Comparison of ENCODE assay signal across 9 mouse cellular contexts in the genomic region with DNA sequence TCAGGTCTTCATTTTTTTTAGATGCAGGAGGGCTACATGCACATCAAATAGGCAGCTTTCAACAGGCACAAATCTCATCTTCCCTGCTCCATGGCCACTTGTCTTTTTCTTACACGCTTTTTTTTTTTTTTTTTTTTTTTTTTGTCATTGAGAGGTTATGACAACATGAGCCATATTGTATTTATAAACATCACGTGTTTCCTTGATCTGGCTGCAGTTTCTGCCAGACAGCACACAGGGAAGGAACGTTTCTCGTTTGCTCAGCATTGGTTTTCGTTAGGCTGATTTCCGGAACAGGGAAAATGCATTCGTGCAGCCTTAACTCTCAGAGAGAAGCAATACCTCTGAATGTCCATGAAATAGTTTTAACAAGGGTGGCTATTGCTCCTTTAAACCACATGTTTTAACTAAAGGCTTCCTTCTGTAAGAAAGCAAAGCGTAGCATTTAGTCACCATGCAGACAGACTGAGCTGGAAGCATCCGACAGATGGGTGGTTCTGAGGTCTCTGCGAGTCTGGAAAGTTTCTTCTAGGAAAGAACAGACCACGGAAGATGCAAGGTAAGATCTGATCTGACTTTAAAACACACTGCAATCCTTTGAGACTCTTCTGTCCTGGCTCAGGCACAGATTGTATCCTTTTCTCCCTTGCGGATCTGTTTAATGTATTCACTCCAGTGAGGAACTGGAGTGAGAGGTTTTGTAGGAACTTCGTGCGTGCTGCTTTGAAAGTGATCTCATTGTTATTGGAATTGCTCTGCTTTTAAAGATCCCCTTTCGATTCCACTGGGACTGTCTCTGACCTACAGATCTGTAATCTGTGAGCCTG.
A peak's percentile ranks its signal among the peaks of the same experiment; 100 is the strongest.
DNase-seq lines count a peak whose midpoint lies in the region; ATAC-seq and TF ChIP-seq lines count a peak whose summit lies in the region.
"Had no signal": no experiment of that assay in that cellular context is flagged by ENCODE, and none has a peak within 500 bp of the region (broad histone marks: within the 10 kb centered on the region; RNA-seq: fewer than 3 reads in every experiment).

No protein-coding gene starts in this region.

- no peak for ATAC-seq in liver, embryonic 12.5 days
- ATAC-seq in forebrain, embryonic 12.5 days (ENCODE audit: low FRiP score): no peak
- ATAC-seq in hindbrain, embryonic 14.5 days (ENCODE audit: low FRiP score): no peak; the same call in 1 of the 2 replicates
- ATAC-seq in midbrain, embryonic 13.5 days: no peak

- H3K27me3 ChIP-seq in liver, adult 2 months (ENCODE audit: control insufficient read depth, insufficient read depth, low read length): no peaks in the 10 kb centered on the region
- H3K27me3 ChIP-seq in liver, embryonic 12.5 days (replicated peaks): no peaks in the 10 kb centered on the region
- no peaks in the 10 kb centered on the region for H3K27me3 ChIP-seq in forebrain, embryonic 12.5 days
- H3K27me3 ChIP-seq in hindbrain, embryonic 14.5 days (ENCODE audit: control insufficient read depth, insufficient read depth, low read length): no peaks in the 10 kb centered on the region
- H3K27me3 ChIP-seq in midbrain, embryonic 13.5 days: no peaks in the 10 kb centered on the region

- peak overlapping the region; percentile 16; the same call in 1 of the 2 replicates for H3K27ac ChIP-seq in liver, adult 2 months (replicated peaks; ENCODE audit: insufficient read depth, low read depth, low read length)
- no peak overlapping the region for H3K27ac ChIP-seq in liver, embryonic 12.5 days
- no peak overlapping the region for H3K27ac ChIP-seq in forebrain, embryonic 12.5 days
- H3K27ac ChIP-seq in hindbrain, embryonic 14.5 days: no peak overlapping the region
- no peak overlapping the region for H3K27ac ChIP-seq in midbrain, embryonic 13.5 days

- DNase-seq in liver, adult 2 months (ENCODE audit: extremely low read depth, low read depth, low spot score): no peak
- DNase-seq in hindbrain, embryonic 14.5 days (ENCODE audit: low spot score): peak; percentile 25
- no peak for DNase-seq in right cerebral cortex, adult 18-20 months
- no peak for DNase-seq in MN1 (ENCODE audit: low spot score)
- no peak for DNase-seq in right cerebral cortex, postnatal 25 days

- 29% methylated on average over 15 of the region's 15 CpGs for WGBS in liver, adult 2 months
- 53% methylated on average over 15 of the region's 15 CpGs for WGBS in liver, embryonic 12.5 days (ENCODE audit: insufficient replicate concordance)
- WGBS in forebrain, embryonic 12.5 days: 30% methylated on average over 15 of the region's 15 CpGs
- 26% methylated on average over 15 of the region's 15 CpGs for WGBS in hindbrain, embryonic 14.5 days
- 25% methylated on average over 15 of the region's 15 CpGs for WGBS in midbrain, embryonic 13.5 days

- peak overlapping the region; percentile 33 for H3K4me3 ChIP-seq in liver, adult 2 months (ENCODE audit: insufficient read depth, low read depth, low read length)
- no peak overlapping the region for H3K4me3 ChIP-seq in liver, embryonic 12.5 days
- H3K4me3 ChIP-seq in forebrain, embryonic 12.5 days (replicated peaks): no peak overlapping the region
- H3K4me3 ChIP-seq in hindbrain, embryonic 14.5 days (replicated peaks; ENCODE audit: low read length): no peak overlapping the region; the same call in 1 of the 2 replicates
- H3K4me3 ChIP-seq in midbrain, embryonic 13.5 days (replicated peaks): no peak overlapping the region
- H3K4me3 ChIP-seq: megakaryocyte, embryonic 14.5 days had no signal

- H3K4me1 ChIP-seq in liver, adult 2 months (ENCODE audit: control insufficient read depth, insufficient read depth, low read length): no peaks in the 10 kb centered on the region; the same call in 1 of the 2 replicates
- peaks cover 12% of the 10 kb centered on the region; the same call in 1 of the 2 replicates for H3K4me1 ChIP-seq in liver, embryonic 12.5 days
- H3K4me1 ChIP-seq in forebrain, embryonic 12.5 days: peaks cover 11% of the 10 kb centered on the region
- no peaks in the 10 kb centered on the region for H3K4me1 ChIP-seq in hindbrain, embryonic 14.5 days (replicated peaks; ENCODE audit: control insufficient read depth, insufficient read depth, low read length)
- peaks cover 11% of the 10 kb centered on the region for H3K4me1 ChIP-seq in midbrain, embryonic 13.5 days (replicated peaks)

- no peak overlapping the region for H3K4me2 ChIP-seq in liver, embryonic 12.5 days
- peak overlapping the region; percentile 21 for H3K4me2 ChIP-seq in forebrain, embryonic 12.5 days
- H3K4me2 ChIP-seq in hindbrain, embryonic 14.5 days (replicated peaks): peak overlapping the region; percentile 43
- H3K4me2 ChIP-seq in midbrain, embryonic 13.5 days (replicated peaks): peak overlapping the region; percentile 34

- no peak for TF ChIP-seq CTCF in liver, adult 2 months (IDR thresholded peaks at IDR 0.05; ENCODE audit: low read depth, low read length)

- H3K9ac ChIP-seq in liver, adult 2 months (ENCODE audit: low read depth, low read length): no peak overlapping the region; the same call in 1 of the 2 replicates
- H3K9ac ChIP-seq in liver, embryonic 12.5 days: no peak overlapping the region
- no peak overlapping the region for H3K9ac ChIP-seq in forebrain, embryonic 12.5 days
- 0 out of 2 replicates have a peak overlapping the region, but pooled peaks have one; percentile 8 for H3K9ac ChIP-seq in hindbrain, embryonic 14.5 days
- no peak overlapping the region; the same call in 1 of the 2 replicates for H3K9ac ChIP-seq in midbrain, embryonic 13.5 days (replicated peaks)

- H3K79me2 ChIP-seq in liver, adult 2 months (ENCODE audit: control insufficient read depth, insufficient read depth, low read length): no peaks in the 10 kb centered on the region

- H3K9me3 ChIP-seq in liver, embryonic 12.5 days (replicated peaks): no peaks in the 10 kb centered on the region
- H3K9me3 ChIP-seq in forebrain, embryonic 12.5 days: no peaks in the 10 kb centered on the region
- H3K9me3 ChIP-seq in hindbrain, embryonic 14.5 days (ENCODE audit: control insufficient read depth, low read length): no peaks in the 10 kb centered on the region
- no peaks in the 10 kb centered on the region for H3K9me3 ChIP-seq in midbrain, embryonic 13.5 days
- H3K9me3 ChIP-seq: megakaryocyte, embryonic 14.5 days had no signal

- H3K36me3 ChIP-seq in liver, adult 2 months (ENCODE audit: control insufficient read depth, insufficient read depth, low read length): no peaks in the 10 kb centered on the region
- H3K36me3 ChIP-seq in liver, embryonic 12.5 days: no peaks in the 10 kb centered on the region
- H3K36me3 ChIP-seq in forebrain, embryonic 12.5 days (replicated peaks): no peaks in the 10 kb centered on the region
- no peaks in the 10 kb centered on the region for H3K36me3 ChIP-seq in hindbrain, embryonic 14.5 days (replicated peaks; ENCODE audit: control insufficient read depth, insufficient read depth)
- no peaks in the 10 kb centered on the region for H3K36me3 ChIP-seq in midbrain, embryonic 13.5 days

- TF ChIP-seq POLR2A in liver, adult 2 months (IDR thresholded peaks at IDR 0.05; ENCODE audit: extremely low read depth, insufficient read depth, low read length): no peak
